Mouse (Mus musculus): ENCODE results near the gene Rhobtb1.

Gene Rhobtb1

DNA sequence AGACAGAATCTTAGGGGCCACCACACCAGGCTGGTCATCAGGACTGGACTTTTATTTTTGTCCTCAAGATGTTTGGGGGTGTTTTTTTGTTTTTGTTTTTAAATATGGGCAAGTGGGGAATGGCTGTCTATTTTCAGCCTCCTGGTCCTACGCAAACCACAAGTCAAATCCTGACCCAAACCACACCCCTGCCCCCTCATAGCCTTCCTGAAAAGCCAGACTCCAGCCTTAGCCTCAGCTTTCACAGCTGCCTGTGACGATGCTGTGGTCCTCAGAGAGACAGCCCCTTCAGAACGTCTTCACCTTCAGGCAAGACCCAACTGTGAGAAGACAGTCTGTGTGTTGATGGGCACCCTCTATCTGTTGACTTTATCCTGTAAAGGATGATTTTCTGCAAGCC is 95.5 kb downstream of the Rhobtb1 start:
- no peak for DNase-seq (ENCODE audit: low spot score)

DNA sequence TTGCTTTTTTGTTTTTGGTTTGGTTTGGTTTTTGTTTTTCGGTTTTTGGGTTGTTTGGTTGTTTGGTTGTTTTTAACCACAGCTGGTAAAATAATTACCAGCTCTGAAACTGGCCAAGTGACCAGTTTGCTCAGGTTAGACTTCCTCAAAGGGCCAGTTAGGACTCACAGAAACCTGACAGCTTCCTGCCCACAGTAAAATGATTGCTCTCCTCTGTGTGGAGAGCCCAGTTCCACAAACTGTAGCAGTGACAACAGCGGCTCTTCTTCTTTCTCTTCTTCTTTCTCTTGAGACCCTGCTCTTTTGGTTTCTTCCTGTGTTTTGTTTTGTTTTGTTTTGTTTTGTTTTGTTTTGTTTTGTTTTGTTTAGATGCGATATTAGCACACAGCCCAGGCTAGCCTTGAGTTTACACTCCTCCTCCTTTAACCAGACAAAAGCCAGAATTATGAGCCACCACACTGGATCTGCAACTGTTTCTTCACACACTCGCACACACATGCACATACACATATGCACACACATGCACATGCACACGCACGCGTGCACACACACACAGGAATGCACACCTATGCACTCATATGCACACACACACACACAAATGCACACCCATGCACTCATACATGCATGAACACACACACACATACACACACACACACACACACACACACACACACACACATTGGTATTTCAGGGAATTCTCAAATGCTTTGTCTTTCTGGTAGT is 96.2 kb downstream of the Rhobtb1 start:
- no peak for DNase-seq (ENCODE audit: low spot score)

DNA sequence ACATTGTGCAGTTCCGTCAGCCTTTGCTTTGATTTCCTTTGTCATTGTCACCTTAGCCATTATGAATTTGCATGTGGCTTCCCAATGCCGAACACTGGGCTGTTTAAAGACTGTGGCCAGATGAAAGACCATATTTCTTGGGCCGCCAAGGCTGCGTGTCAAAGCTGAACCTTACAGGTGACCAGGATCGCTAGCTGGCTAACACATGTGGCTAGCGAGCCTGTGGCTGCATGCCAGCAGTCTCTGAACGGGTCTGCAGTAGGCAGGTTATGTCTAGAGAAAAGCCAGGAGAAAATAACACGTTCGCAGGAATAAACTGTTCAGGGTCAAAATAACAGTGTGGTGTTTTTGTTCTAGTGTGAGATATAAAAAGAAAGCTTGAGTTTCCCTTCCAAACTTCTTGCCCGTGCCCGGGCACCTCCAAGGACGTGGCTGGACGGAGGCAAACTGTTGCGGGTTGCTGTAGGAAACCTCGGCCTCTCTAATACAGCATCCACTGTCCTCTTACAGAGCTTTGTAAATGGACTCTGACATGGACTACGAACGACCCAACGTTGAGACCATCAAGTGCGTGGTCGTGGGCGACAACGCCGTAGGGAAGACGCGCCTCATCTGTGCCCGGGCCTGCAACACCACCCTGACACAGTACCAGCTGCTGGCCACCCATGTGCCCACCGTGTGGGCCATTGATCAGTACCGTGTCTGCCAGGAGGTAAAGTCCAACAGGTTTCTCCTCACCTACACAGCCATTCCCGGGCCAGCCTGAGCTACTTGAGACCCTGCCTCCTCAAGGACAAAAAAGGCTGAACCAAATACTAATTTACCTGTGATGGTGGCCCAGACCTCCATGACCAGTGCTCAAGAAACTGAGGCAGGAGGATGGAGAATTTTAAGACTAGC is 97.3 kb downstream of the Rhobtb1 start:
- no peak for DNase-seq (ENCODE audit: low spot score)

DNA sequence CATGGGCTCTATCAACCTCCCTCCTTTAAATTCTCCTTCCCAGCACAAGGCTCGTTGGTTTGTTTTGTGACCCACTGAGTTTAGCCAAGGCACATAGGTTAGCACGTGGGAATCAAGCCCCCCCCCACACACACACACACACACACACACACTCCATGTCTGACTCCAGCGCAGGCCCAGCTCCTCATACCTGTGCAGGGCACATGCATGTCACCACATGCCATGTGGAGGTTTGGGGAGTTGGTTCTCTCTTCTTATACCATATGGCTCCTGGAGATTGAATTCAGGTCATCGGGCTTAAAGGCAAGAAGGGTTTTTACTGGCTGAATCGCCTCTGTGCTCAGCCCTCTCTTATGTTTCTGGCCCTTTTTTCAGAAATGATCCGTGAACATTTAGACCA is 100.0 kb downstream of the Rhobtb1 start:
- DNase-seq (ENCODE audit: low spot score) = no peak

DNA sequence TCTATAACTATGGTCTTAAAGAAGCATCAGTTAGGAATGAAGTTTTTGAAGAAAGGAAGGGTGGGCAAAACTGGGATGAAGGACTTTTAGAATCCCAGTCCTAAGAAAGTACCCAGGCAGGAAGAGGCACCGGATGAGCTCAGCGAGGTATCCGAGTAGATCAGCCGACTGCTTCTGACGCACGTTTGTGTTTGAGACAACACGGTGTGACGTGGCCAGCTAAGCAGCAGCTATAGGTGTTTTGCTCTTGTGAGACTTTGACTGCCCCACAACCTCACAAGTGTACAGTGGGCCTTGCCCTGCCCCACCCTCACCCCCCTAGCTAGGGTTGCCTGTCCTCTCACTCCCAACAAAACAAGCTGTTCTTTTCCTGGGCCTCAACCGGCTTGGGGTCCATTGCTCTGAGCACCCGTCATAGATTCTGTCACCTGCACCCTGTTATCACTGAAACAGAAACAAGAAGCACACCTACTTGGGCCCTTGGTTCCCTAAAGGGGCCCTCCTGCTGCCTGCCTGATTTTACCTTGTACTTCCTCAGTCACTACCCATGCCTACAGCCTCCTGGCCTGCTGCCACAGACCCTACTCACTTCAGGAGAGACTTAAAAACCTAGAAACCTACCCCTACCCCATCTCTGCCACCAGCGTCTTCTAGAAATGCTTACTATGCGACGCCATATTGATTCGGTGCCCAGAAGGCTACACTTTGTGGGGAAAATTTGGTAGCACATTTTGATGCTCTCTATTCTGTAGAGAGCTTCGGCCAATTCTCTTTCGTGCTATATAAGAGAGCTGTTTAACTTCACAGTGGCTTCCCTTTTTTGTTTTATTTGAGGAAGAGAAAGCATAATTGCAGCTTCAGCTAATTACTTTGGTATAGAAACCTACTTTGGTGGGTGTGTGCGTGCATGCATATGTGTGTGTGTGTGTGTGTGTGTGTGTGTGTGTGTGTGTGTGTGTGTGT is 101.2 kb downstream of the Rhobtb1 start:
- DNase-seq (ENCODE audit: low spot score) = no peak

DNA sequence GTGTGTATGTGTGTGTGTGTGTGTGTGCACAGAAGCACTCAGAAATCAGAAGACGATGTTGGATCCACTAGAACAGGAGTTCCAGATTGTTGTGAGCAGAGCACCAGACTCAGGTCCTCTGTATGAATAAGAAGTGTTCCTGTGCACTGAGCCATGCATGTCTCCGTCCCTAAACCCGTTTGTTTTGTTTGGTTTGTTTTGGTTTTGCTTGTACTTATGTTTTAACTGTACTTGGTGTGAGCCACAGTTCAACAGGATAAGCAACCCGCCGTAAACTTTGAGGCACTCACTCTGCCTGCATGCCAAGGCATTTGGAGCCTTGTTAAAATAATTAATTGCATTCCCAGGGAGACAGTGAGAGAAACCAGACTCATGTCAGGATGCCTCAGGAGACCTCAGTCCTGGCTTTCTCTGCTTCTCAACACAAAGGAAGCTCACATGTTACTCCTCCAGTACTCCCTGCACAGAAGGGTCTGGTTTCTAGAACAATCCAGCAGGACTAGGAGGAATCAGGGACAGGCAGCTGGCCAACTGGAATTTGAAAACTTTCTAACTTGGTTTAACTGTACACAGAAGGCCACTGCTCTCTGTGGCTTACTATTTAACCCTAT is 101.9 kb downstream of the Rhobtb1 start:
- DNase-seq (ENCODE audit: low spot score) = no peak

DNA sequence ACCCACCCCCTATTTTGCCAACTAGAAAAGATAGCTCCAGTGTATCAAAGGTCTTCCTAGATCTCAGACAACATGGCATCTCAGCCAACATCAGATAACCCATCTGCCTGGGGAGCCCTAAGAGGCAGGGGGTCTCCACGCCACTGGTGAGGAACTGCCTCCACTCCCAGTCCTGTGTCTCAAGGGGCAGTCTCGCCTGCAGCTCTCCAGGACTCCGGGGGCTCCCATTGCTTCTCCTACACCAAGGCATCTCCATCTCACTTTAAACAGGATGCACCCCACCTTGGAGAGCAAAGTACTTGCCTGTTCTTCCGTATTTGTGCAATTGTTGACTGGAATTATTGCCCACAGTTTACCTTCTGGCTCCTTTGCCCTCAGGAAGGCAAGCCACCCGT is 102.4 kb downstream of the Rhobtb1 start:
- no peak for DNase-seq (ENCODE audit: low spot score)

DNA sequence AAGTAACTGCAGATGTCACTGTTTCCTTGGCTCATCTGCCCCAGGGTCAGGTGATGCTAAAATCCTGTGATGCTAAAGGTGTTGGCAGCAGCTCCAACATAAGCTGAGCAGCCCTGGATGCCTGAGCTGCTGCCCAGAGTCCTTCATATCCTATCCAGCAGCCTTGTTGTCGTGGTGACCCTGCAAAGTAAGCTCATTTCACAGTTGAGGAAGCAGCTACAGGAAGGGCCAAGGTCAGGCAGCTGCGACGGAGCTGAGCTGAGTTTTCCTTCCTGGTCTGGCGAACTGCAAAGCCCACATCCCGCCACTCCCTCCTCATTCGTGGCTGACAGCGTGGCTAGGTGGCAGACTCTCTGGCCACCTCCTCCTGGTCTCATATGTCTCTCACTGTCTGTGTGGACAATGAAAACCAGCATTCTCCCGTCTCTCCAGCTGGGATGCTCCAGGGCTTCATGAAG is 103.2 kb downstream of the Rhobtb1 start:
- no peak for DNase-seq (ENCODE audit: low spot score)

DNA sequence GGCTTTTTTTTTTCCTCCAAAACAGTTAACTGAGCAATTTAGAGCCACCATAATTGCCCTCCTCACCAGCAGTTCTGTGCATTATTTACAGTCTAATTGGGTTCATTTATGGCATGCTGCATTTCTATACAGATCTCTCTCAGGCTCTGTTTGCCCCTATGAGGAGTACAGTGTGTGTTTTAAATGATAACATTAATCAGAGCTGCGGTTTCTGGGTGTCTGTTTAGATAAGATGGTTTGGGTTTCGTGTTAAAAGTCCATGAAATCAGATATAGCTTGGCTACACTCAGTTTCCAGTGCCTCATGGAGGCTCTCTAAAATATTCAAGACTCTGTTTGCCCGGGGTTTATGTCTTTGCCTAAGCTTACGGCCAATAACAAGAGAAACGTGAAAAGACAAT is 104.4 kb downstream of the Rhobtb1 start:
- no peak for DNase-seq (ENCODE audit: low spot score)

DNA sequence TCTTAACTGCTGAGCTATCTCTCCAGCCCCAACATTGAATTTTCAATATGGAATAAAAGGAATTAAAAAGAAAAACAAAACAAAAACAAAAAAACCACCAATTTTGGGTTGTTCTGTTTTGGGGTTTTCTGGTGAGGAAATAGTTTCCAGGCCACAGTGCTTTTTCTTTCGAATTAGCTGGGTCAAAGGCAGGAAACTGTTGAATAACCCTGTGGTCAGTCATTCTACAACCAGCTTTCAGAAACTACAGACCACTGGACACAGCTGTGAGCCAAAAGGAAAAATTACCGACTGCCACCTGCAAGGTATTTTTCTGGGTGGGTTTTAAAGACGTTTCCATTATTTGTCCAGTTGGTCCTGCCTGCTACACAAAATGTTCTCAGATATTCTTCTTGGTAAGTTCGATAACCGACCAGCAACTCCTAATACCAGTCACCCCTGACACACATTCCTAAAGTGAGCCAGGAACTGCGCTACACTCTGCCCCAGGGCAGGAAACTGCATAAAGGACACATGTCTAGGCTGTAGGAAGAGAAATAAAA is 106.4 kb downstream of the Rhobtb1 start:
- no peak for DNase-seq (ENCODE audit: low spot score)

DNA sequence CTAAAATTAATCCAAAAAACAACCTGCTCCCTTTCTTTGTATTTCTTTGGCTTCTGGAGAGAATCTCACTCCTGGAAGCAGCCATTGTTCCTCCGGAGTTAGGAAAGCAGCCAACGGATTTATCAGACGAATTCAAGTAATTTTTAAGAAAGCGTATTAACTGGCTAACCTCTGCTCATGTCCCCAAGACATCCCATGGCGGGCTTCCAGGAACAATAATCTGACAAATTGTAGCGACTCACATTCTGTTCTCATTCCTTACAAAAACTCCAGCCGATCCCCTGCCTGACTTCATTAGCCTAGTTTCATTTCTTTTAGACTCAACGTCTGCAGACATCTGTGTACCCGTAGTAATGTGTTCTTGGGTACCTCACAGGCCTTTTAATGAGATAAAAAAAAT is 107.4 kb downstream of the Rhobtb1 start:
- no peak for DNase-seq (ENCODE audit: low spot score)

DNA sequence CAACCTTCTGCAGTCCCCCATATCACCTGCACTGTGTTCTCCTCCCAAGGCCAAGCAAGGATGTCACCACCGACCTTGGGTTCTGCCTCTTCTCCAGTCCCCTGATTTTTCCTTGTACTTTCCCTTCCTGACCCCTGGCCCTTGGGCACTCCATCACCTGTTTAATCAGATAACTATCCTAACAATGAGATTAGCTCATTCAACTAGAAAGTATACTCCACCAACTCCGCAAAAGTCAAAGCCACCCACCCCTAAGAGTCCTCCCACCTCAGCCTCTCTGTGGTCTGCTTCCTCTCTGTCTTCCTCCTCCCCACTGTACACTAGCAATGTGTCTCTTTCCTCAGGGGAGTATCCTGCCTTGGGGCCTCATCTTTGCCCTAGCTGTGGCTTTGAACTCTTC is 107.9 kb downstream of the Rhobtb1 start:
- no peak for DNase-seq (ENCODE audit: low spot score)

DNA sequence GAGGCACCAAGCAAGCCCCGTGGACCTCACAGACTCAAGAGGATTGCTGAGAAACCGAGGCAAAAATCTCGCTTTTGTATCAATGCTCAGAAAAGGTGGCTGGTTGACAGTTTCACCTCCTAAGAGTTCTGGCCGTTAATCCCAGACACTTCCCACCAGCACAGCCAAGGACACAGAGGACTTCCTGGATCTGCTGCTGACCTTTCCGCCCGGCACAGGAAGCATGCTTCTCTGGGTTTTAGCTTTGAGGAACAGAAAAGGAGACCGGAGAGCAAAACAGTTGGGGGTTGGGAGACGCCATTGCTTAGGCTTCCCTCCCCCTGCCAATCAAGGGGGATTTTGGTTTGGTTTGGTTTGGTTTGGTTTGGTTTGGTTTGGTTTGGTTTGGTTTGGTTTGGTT is 108.7 kb downstream of the Rhobtb1 start:
- no peak for DNase-seq (ENCODE audit: low spot score)

DNA sequence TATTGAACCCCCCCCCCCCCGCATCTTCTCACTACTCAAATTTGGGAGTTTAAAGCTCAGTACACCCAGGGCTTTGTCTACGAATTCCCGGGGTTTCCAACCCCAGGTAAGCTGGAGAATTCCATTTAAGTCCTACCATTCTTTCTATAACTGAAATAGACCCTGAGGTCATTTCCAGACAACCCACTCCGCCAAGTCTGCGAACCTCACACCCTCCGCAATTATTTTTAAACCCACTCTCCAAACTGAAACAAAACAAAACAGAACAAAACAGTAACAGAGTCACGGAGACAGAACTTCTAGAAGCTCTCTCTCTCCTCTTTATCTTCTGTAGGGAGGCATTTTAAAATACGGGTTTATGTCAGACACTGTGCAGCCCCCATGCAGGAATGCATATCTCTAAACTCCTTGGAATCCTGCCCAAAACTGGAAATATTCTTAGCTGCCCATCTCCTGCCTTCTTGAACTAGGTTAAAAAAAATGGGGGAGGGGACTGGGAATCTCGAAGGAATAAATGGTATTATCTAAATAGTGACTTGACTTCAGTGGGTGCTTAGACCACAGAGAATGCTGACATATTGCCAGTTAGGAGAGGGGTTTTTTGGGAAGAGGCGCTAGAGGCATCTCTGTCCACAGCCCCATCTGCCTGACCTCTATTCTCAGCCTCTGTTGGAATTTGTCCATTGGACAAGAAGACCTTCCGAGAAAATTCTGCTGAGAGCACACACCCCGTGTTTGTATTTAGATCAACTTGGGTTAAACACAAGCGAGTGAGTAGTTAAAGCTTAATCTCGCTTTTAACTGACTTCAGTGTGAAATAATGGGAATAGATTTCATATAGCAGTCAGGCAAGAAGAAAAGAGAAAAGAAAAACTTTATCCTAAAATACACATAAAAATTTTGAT is 111.9 kb downstream of the Rhobtb1 start:
- no peak for DNase-seq (ENCODE audit: low spot score)

DNA sequence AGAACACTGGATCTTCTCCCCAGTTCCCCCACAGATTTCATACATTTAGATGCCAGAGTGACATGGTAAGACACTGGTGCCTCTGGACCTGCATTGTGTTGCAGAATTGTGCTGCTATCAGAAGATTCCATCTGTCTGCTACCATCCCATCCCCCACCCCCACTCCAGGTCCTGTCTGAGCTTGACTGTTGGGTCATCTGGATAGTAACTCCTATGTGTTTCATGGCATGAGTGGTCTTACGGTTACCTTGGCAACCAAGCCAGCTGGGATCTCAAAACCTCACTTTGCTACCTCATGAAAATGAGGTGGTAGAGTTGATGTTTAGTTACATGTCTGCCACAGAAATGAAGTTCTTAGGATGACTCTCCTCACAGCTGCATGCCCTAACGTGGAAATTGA is 112.7 kb downstream of the Rhobtb1 start:
- DNase-seq (ENCODE audit: low spot score) = no peak

DNA sequence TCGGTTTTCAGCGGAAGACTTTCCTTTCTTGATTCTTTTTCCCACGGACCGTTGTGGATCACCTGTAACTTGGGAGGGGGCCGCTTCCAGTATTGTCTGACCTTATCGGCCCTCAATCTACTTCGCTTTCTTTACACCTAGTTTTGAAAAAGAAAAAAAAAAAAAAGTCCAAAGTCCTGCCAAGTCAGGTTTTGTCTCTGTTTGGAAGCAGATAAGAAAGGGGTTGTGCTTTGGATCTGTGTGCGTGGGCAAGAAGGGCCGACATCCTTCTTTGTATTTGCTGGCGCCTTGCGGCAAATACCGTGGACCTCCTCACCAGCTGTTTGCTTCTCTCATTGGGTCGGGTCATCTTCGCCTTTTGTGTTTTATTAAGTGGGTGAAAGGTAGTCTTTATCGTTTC is 114.2 kb downstream of the Rhobtb1 start:
- DNase-seq (ENCODE audit: low spot score) = no peak

DNA sequence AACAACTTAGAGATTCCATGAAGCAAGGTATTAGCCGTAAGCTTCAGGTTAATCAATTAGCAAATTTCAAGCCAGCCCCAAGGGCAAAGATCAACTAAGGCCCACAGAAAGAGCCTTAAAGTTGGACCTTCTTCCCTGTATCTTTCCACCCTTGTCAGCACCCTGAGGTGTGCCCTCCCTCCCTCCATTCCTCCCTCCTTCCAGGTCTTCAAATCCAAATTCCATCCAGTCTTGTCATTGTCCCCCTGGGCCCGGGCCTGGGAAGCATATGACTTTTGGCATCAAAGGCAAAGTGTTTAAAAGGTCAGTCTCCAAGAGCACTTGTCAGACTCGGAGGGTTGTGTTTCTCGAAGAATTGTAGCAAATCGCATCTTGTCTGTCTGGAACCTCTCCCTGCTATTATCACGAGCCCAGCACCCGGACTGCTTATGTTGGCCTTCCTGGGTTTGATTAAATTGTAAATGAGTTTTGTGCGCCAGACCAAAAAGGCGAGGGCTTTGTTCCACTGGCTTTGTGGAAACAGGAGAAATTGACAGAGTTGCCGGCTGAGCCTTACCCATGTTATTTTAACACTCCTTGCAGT is 116.9 kb downstream of the Rhobtb1 start:
- no peak for DNase-seq (ENCODE audit: low spot score)

DNA sequence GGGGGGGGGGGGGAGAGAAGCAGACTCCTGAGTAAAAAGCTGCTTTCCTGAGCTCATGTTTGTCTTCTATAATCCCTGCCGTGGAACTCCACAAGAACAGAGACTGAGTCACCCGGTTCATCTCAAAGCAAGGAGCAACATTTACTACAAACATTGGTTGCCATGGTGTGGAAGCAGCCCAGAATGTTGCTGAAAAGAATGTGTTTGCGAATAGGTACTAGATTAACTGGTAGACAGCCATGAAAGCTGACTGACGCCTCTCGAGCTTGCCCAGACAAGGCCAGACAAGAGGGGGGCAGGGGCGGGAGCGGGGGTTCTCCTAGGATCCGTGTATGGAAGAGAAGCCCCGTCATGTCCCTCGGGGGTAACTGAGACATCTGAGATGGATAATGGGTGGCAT is 120.2 kb downstream of the Rhobtb1 start:
- no peak for DNase-seq (ENCODE audit: low spot score)

DNA sequence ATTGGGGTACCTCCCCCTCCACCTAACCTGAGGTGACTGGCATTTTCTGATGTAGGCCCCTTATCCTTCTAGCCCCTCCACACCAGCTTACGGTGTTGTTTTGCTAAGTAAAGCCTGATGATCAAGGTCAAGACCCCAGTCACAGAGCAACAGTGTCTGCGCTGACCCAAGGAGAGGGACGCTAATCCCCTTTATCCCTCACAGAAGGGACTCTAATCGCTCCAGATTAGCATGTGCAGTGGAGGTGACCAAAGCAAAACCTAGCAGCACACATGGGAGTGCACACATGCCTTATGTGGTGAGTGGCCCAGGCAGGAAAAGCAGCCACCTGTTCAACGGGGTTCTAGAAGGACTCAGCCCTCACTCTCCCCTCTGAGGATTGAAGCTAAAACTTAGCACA is 123.0 kb downstream of the Rhobtb1 start:
- no peak for DNase-seq (ENCODE audit: low spot score)

DNA sequence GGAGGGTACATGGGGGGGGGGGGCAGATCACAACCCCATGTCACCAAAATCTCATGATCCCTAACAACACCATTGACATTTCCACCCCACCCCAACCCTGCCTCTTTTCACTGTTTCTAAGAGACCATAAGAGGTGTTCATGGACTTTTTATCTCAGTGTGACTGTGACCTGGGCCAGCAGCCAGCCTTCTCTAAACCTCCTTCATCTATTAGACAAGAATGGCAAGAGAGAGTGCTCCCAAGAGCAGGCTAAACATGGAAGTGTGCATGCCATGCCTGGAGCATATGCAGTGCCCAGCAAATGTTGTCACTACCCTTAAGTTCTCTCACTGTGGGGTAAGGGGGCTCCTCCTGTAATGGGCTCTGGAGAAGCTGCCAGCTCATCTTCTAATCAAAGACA is 123.5 kb downstream of the Rhobtb1 start:
- no peak for DNase-seq (ENCODE audit: low spot score)
